Mouse (Mus musculus): ENCODE data around the gene Gm21987. TPM values are rescaled to one million over a fixed set of nuclear protein-coding genes. Genes with fewer than 3 reads are reported as not detected.

Gm21987 gene
- polyA plus RNA-seq, 2 experiments from 2014 or later, result not detected

DNA sequence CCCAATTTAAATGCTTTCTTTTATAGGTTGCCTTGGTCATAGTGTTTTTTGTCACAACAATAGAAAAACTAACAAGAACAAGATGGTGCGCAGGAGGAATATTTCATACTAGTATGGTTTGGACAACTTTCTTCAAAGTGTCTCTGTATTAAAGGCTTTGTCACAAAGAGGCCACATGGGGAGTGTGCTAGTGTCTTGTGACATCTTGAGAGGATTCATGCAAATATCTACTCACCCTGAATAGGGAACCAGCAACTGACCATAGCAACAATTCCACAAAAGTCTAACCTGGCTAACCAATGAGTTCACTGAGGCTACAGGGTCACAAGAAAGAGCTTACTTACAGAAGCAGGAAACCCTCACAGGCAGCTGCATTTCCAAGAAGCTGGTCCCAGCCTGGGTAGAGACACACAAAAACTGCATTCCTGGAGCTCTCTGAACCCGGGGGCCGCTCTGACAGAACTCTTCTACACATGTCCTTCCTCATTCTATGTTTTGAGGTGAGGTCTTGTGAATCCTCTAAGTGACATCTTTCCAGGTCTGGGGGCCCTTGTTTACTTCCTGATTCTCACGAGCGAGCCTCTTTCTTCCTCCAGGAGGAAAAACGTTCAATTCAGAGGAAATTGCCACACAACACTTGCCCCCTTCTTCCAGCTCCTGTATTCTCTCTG, 48.4 kb downstream of the Gm21987 start:
- no peak for ATAC-seq

DNA sequence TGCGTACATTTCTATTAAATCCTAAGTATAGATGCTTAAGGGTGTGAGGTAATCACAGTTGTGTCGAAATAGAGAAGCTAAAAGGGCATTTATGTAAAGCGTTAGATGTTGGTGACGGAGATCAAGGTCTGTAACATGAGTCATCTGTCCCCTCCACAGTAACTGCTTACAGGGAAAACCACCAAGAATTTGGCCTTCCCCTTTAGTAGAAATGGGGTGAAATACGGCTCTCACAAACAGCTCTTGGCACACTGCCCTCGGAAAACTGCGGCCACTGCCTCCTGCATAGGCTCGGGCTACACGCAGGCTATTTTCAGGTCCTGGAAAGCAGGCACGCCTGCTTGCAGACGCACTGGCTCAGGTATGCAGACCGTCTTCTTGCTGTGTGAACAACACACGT, 49.3 kb downstream of the Gm21987 start:
- no peak for ATAC-seq

DNA sequence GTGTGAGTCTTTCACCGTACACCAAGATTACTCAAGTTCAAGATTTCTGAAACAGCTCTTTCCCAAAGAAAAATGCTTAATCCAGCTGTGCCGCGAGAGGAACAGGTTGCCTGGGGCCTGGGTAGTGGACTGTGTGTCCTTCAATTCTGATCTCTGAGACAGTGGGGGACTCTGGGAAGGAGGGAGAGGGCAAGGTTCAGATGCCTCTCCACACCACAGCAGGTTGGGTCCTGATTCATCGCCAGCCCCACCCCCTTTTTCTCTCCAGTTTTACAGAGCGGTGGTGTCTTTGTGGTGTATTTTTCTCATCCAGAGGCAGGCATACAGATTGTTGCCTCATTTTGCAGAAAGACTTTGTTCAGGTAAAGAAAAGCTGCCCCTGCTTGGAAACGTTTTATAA, 51.4 kb downstream of the Gm21987 start:
- no peak for ATAC-seq

DNA sequence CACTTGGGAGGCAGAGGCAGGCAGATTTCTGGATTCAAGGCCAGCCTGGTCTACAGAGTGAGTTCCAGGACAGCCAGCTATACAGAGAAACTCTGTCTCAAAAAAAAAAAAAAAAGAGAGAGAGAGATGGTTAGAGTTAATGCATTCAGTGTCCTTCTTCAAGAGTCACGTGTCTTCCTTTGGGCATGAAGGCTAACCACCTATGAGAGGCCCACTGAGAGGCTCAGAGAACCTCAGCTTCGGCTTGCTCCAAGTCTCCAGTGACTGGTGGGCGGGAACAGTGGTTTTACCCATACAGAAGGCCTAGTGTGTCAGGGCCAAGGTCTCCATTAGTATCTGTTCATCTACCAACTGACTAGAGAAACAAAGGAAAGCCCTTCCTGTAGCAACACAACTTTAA, 52.2 kb downstream of the Gm21987 start:
- ATAC-seq, result no peak

DNA sequence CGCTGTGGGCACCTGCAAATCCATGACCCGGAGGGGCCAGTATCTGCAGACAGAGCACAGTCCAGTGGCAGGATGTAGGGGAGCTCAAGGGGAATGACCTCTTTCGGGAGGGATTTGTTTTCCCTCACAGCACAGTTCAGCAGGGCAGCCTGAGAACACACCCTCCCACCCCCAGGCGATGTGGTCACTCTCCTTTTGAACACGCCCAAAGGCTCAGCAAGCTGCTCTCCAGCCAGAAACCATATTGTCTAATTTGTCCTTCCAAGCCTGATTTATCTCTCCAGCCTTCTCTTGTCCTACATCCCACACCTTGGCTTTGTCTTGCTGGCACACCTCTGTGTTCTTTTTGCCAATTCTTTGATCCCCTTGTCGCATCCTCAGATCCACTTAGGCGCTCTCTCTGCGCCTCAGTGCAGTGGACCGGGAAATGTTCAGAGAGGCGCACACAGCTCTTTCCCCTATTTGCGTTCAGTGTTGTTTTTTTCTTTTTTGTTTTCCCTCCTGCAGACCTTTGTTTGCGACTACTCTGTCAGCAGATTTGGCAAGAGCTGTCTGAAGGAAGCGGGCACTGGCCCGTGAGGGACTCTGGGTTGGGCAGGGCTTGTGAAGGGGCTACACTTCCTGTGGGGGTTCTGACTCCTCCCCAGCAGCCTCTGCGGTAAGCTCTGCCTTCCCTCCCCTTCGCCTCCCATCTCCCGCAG, 52.8 kb downstream of the Gm21987 start:
- peak; percentile 32 for ATAC-seq

DNA sequence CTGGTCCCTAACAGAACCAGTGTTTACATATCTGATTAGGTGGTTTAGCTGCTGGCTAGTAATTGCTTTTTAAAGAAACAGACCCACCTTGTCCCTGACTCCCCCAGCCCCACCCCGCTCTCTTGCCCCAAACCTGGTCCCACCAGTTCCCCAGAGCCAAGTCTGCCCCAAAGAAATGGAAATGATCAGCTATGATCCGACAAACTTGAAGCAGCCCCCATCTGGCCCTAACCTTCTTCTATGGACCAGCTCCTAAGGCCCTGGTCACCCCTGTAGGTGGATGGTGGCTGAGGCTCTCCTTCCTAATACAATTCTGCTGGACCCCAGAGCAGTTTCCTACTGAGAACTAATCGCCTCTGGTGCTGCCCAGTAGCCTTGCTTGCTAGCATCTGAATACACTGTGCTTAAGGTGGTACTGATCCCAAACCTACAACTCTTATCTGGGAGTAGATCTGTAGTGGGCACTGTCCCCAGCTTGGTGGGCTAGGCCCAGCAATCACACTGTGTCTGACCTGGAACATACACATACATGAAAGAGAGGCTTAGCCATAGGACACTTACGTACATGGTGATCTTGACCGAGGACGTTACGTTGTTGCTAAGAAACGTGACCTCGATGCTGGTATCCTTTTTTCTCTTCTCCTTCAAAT, 53.6 kb downstream of the Gm21987 start:
- ATAC-seq, result no peak

DNA sequence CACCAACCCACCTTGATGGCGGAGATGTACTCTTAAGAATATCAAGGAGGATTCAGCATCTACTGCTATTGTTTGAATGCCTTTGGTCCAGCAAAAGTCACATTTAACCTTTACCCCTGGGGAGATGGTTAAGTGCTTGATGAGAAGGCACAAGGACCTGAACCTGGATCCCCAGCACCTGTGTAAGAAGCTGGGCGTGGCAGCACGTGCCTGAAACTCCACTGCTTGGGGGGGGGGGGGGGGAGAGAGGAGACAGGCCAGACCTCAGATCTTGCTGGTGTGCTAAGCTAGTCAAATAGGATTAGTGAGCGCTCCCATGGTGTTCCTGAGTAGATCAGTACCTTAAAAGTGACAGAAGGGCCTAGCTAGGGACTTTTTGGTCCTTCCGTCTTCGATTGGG, 54.6 kb downstream of the Gm21987 start:
- ATAC-seq, result no peak

DNA sequence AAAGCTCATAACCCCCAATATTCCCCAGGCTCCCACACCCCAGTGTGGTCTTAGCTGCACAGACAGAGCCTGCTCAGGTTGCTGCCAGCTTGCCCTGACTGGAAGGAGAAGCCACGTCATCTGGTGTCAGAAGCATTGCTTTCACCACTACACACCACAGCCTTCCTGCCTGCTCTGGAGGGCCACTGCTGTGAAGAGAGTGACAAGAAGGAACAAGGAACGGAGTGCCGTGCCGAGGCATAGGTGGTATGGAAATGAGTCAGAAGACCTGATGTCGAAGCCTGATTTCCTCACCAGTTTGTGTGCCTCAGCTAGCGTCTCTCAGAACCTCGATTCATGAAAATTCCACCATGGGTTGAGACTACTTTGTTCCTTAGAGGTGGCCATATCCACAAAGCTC, 56.8 kb downstream of the Gm21987 start:
- ATAC-seq, result peak; percentile 78

DNA sequence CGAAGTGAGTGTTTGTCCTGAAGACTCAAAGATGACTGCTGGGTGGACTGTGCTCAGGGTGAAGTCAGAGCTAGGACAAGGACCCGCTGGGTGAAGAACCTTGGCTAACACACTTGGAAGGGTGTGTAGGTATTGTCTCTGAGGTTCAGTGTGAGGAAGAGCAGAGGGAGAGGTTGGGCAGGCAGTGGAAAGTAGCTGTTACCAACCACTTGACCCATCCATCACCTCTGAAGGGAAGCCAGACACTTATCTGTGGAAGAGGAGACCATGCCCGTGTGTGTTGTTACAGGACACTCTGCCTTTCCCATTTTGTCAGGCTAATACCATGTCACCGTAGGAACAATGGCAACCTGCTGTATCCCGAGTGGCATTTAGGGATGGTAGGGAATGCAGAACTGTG, 59.5 kb downstream of the Gm21987 start:
- ATAC-seq, result no peak

DNA sequence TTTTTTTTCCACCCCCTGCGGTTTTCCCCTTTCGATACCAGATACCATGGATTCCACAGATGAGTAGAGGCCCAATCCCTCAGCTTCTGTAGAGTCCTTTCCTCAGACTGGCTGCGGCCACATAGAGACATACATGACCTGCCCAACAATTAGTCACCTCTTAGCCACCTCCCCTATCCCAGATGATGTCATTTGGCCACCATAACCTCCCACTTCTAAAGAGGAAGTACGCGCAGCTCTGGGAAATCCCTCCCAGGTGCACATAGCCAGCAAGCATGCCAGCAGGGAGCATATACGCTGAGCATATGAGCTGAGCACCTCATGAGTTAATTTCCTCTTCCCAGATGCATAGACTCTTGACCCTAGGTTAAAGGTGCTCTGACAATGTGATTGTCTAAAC, 59.9 kb downstream of the Gm21987 start:
- no peak for ATAC-seq

DNA sequence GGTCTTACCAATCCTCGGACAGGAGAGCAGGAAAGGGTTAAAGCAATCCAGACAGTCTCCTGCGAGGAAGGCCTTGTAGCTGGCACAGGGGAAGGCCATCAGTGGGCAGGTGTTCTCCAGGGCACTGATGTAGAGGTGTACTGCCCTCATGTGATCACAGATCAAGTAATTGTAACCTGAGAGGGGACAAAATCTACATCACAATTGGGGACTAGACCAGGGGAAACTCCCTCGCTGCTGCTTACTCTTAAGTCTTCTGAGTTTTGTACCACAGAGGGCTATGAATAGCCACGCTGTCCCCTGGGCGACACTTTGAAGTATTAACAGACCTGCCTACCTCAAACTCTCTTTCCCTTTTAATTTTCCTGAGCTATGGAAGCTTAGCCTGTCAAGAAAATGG, 60.7 kb downstream of the Gm21987 start:
- ATAC-seq, result no peak

DNA sequence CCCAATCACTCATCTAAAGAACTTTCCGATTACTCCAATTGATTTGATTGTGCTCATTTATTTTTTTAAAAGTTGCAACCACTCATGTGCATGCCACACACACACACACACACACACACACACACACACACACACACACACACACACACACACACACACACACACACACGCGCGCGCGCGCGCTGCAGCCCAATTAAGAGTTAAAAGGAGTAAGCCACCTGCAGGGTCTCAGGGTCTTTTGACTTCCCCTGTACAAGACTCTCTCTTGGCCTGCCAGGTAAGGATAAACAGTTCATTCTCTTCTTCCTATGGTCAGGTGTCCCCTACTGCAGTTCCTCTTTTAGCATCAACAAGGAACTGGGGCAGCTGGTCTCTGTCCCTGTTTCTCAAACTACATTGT, 61.6 kb downstream of the Gm21987 start:
- no peak for ATAC-seq

Other genes starting within 250 kb of the Gm21987 start
- not detected for gene Nr1i2, start 52.2 kb upstream of the Gm21987 start, polyA plus RNA-seq (2017; shearing (Covaris generic))
- gene Maats1, start 4.9 kb upstream of the Gm21987 start, polyA plus RNA-seq (2017; shearing (Covaris generic)), result under 1 TPM in 1 of 2 experiments, not detected in 1; 0.61 TPM
- 100 to 1,000 TPM; 254 to 296 TPM for gene Cox17, start within 50 bp of the Gm21987 start, polyA plus RNA-seq (2017; shearing (Covaris generic))
- 1 to 10 TPM; 5.8 to 6.1 TPM for gene Popdc2, start 15.2 kb downstream of the Gm21987 start, polyA plus RNA-seq (2017; shearing (Covaris generic))
- not detected for gene Pla1a, start 86.1 kb downstream of the Gm21987 start, polyA plus RNA-seq (2017; shearing (Covaris generic))
- 10 to 100 TPM; 47.4 to 51.6 TPM for gene Adprh, start 105.7 kb downstream of the Gm21987 start, polyA plus RNA-seq (2017; shearing (Covaris generic))
- gene Cd80, start 108.5 kb downstream of the Gm21987 start, polyA plus RNA-seq (2017; shearing (Covaris generic)), result 1 to 10 TPM; 3.8 to 4.3 TPM
- 10 to 100 TPM; 11.4 to 15.4 TPM for gene Timmdc1, start 175.6 kb downstream of the Gm21987 start, polyA plus RNA-seq (2017; shearing (Covaris generic))
- gene Poglut1, start 203.2 kb downstream of the Gm21987 start, polyA plus RNA-seq (2017; shearing (Covaris generic)), result 10 to 100 TPM; 32.4 to 38.7 TPM
- 10 to 100 TPM; 33.5 to 37.3 TPM for gene Tmem39a, start 211.7 kb downstream of the Gm21987 start, polyA plus RNA-seq (2017; shearing (Covaris generic))